Mouse (Mus musculus): Measurements from ENCODE around the gene Nrip1. TPM values are rescaled to one million over a fixed set of nuclear protein-coding genes. Genes with fewer than 3 reads are reported as not detected.

Nrip1 gene
- polyA plus RNA-seq, 1 experiment from 2014 or later: 35.0 TPM

DNA sequence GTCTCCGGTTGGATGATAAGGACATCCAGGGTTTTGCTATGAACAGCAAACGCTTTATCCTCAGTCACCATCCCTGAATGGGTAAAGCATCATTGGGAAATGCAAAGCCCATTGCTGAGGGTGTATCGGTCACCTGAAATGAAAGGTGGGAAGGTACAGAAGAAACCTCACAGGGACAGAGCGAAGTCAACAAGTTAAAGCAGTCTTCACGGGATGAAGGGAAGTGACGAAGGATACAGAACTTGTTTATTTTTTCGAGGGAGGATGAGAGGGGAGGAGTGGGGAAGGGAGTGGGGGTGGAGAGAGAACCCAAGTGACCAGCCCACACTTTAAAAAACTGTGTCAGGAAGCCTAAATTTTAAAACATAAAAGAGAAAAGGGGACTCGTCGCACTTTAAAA is 4.4 kb downstream of the Nrip1 start:
- 75% methylated on average over 9 of the region's 9 CpGs for WGBS
- no peak overlapping the region; the same call in 1 of the 2 replicates for H3K4me2 ChIP-seq
- DNase-seq (ENCODE audit: low spot score) (no peak), ATAC-seq (replicated peaks; ENCODE audit: low FRiP score) (no peak)
- no peak overlapping the region for H3K27ac ChIP-seq (ENCODE audit: low read depth, low read length)
- H3K36me3 ChIP-seq (ENCODE audit: control insufficient read depth, insufficient read depth, low read length): peaks cover 7% of the 10 kb centered on the region
- H3K9me3 ChIP-seq (ENCODE audit: control insufficient read depth, low read length): no peaks in the 10 kb centered on the region
- H3K9ac ChIP-seq (ENCODE audit: low read depth, low read length): no peak overlapping the region
- H3K4me3 ChIP-seq (ENCODE audit: low read depth, low read length): no peak overlapping the region
- H3K4me1 ChIP-seq (replicated peaks; ENCODE audit: control insufficient read depth, insufficient read depth, low read length): peaks cover 54% of the 10 kb centered on the region
- no peaks in the 10 kb centered on the region for H3K27me3 ChIP-seq (replicated peaks; ENCODE audit: control insufficient read depth, insufficient read depth, low read length)

DNA sequence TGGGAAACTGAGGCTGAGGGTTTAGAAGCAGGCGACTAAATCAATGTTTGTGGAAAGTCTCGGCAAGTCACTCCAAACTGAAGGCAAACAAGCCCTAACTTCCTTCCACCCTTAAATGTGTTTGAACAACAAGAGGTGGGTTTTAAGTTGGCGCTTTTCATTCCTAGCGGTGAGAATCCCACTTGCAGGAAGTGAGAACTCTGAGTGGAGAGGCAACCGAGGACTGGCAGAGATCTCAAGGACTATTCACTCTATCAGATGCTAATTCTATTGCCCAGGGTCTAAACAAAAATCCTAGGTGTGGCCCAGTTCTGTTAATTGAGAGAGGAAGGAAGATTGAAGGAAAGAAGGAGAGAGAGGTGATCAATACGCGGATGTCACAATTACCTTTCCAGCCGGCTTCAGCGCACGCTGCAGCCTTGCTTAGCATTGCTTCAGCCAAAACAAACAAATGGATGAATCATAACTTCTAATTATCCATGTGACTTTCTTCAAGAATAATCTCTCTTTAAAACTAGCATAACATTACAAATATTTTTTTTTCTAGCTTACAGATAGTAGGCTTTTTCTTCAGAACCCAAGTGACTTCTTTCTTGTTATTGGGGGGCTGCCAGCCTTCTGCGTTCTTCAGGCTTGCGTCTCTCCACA is 6.2 kb downstream of the Nrip1 start:
- 82% methylated on average over 12 of the region's 12 CpGs for WGBS
- Histone ChIP-seq H3K27ac (ENCODE audit: low read depth, low read length) (no peak overlapping the region), H3K36me3 (ENCODE audit: control insufficient read depth, insufficient read depth, low read length) (peaks cover 7% of the 10 kb centered on the region)

DNA sequence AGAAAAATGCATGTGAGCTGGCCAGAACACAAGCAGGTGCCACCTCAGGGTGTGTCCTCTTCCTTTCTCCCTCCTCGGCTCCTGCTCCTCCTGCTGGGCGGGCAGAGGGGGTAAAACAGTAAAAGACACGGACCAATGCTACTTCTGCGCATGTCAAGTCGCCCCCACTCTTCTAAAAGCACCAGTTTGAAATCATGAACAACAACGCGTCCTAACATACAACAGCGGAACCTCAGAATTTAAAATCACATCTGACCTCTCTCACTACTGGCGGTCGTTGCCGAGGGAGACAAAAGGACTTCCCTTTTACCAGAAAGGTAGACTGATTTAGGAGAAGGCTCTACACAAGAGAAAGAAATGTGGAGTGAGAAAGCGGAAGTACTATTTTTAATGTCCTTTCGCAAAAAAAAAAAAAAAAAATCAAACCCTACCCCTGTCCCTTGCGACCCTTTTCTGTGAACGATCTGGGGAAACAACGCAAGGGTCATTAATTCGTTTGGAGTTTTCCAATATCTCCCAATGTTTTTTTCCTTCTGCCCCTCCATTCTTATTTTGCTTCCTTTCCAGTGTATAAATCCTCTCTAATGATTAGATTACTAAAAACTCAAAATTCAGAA is 7.7 kb downstream of the Nrip1 start:
- Histone ChIP-seq H3K4me1 (replicated peaks; ENCODE audit: control insufficient read depth, insufficient read depth, low read length) (peaks cover 60% of the 10 kb centered on the region), H3K4me2 (peak overlapping the region; percentile 33)
- no peak for DNase-seq (ENCODE audit: low spot score)

More for the DNA sequence above, 6.2 kb downstream of the Nrip1 start:
- Histone ChIP-seq H3K4me2 (no peak overlapping the region), H3K4me3 (ENCODE audit: low read depth, low read length) (no peak overlapping the region), H3K9ac (ENCODE audit: low read depth, low read length) (no peak overlapping the region), H3K9me3 (ENCODE audit: control insufficient read depth, low read length) (no peaks in the 10 kb centered on the region), H3K27me3 (replicated peaks; ENCODE audit: control insufficient read depth, insufficient read depth, low read length) (no peaks in the 10 kb centered on the region), H3K4me1 (replicated peaks; ENCODE audit: control insufficient read depth, insufficient read depth, low read length) (peaks cover 60% of the 10 kb centered on the region)
- ATAC-seq (replicated peaks; ENCODE audit: low FRiP score): no peak
- no peak for DNase-seq (ENCODE audit: low spot score)

GRCm38 (mm10) chr16:76365237-76365636 is 8.4 kb downstream of the Nrip1 start:
- H3K4me2 ChIP-seq: peak overlapping the region; percentile 33
- H3K9me3 ChIP-seq (ENCODE audit: control insufficient read depth, low read length): no peaks in the 10 kb centered on the region
- DNase-seq (ENCODE audit: low spot score) (no peak), ATAC-seq (replicated peaks; ENCODE audit: low FRiP score) (no peak)
- WGBS: 68% methylated on average over 10 of the region's 10 CpGs
- H3K36me3 ChIP-seq (ENCODE audit: control insufficient read depth, insufficient read depth, low read length): peaks cover 7% of the 10 kb centered on the region
- peak overlapping the region; percentile 34 for H3K27ac ChIP-seq (ENCODE audit: low read depth, low read length)
- H3K4me1 ChIP-seq (replicated peaks; ENCODE audit: control insufficient read depth, insufficient read depth, low read length): peaks cover 57% of the 10 kb centered on the region
- no peak overlapping the region for H3K4me3 ChIP-seq (ENCODE audit: low read depth, low read length)
- H3K27me3 ChIP-seq (replicated peaks; ENCODE audit: control insufficient read depth, insufficient read depth, low read length): no peaks in the 10 kb centered on the region
- H3K9ac ChIP-seq (ENCODE audit: low read depth, low read length): 0 out of 2 replicates have a peak overlapping the region, but pooled peaks have one; percentile 25

More for the DNA sequence above, 7.7 kb downstream of the Nrip1 start:
- Histone ChIP-seq H3K4me3 (ENCODE audit: low read depth, low read length) (no peak overlapping the region), H3K9me3 (ENCODE audit: control insufficient read depth, low read length) (no peaks in the 10 kb centered on the region), H3K27me3 (replicated peaks; ENCODE audit: control insufficient read depth, insufficient read depth, low read length) (no peaks in the 10 kb centered on the region), H3K9ac (ENCODE audit: low read depth, low read length) (no peak overlapping the region), H3K36me3 (ENCODE audit: control insufficient read depth, insufficient read depth, low read length) (peaks cover 7% of the 10 kb centered on the region), H3K27ac (ENCODE audit: low read depth, low read length) (no peak overlapping the region)
- ATAC-seq (replicated peaks; ENCODE audit: low FRiP score): no peak
- 59% methylated on average over 17 of the region's 17 CpGs for WGBS

GRCm38 (mm10) chr16:76363641-76364040 is 10.0 kb downstream of the Nrip1 start:
- Histone ChIP-seq H3K4me1 (replicated peaks; ENCODE audit: control insufficient read depth, insufficient read depth, low read length) (peaks cover 44% of the 10 kb centered on the region), H3K4me3 (ENCODE audit: low read depth, low read length) (no peak overlapping the region), H3K27ac (ENCODE audit: low read depth, low read length) (no peak overlapping the region), H3K27me3 (replicated peaks; ENCODE audit: control insufficient read depth, insufficient read depth, low read length) (no peaks in the 10 kb centered on the region), H3K9me3 (ENCODE audit: control insufficient read depth, low read length) (no peaks in the 10 kb centered on the region), H3K4me2 (no peak overlapping the region), H3K36me3 (ENCODE audit: control insufficient read depth, insufficient read depth, low read length) (peaks cover 7% of the 10 kb centered on the region), H3K9ac (ENCODE audit: low read depth, low read length) (no peak overlapping the region)
- ATAC-seq (replicated peaks; ENCODE audit: low FRiP score) (no peak), DNase-seq (ENCODE audit: low spot score) (no peak)
- WGBS: 92% methylated on average over 3 of the region's 3 CpGs

DNA sequence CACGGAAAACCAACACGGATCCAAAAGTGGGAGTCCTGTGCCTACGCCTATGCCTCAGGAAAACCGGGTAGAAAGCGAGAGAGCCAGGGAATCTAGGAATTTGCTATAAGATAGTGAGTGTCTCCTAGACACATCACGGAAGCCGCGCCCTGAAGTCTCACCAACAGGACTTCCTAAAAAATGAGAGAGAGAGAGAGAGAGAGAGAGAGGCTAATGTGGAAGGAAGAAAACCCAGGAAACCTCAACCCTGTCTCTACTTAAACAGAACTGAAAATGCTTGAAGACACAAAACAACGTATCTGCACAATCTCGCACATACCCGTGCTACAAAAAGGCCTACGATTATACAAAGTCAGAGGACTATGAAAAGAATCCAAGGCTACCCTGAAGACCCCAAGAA is 10.6 kb downstream of the Nrip1 start:
- ATAC-seq (replicated peaks; ENCODE audit: low FRiP score) (no peak), DNase-seq (ENCODE audit: low spot score) (no peak)
- Histone ChIP-seq H3K9ac (ENCODE audit: low read depth, low read length) (no peak overlapping the region), H3K9me3 (ENCODE audit: control insufficient read depth, low read length) (no peaks in the 10 kb centered on the region), H3K27me3 (replicated peaks; ENCODE audit: control insufficient read depth, insufficient read depth, low read length) (no peaks in the 10 kb centered on the region), H3K27ac (ENCODE audit: low read depth, low read length) (no peak overlapping the region), H3K4me3 (ENCODE audit: low read depth, low read length) (no peak overlapping the region), H3K4me1 (replicated peaks; ENCODE audit: control insufficient read depth, insufficient read depth, low read length) (peaks cover 48% of the 10 kb centered on the region), H3K36me3 (ENCODE audit: control insufficient read depth, insufficient read depth, low read length) (peaks cover 7% of the 10 kb centered on the region), H3K4me2 (no peak overlapping the region)
- 74% methylated on average over 12 of the region's 12 CpGs for WGBS

DNA sequence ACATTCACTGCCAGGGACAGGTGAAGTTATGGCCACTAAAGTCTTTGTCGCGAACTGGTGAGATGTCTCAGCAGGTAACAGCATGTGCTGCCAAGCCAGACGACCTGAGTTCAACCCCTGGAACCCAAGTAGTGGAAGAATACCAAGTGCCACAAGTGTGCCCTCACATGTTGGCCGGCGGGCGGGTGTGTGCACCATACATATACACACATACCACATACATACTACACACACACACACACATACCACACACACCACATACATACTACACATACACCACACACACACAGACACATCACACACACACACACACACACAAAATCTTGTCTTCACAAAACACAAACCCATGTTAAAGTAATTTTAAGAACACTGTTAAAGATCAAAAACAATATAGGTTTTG is 13.2 kb downstream of the Nrip1 start:
- peaks cover 35% of the 10 kb centered on the region for H3K4me1 ChIP-seq (replicated peaks; ENCODE audit: control insufficient read depth, insufficient read depth, low read length)
- H3K4me3 ChIP-seq (ENCODE audit: low read depth, low read length): no peak overlapping the region
- no peak overlapping the region for H3K27ac ChIP-seq (ENCODE audit: low read depth, low read length)
- peaks cover 3% of the 10 kb centered on the region for H3K36me3 ChIP-seq (ENCODE audit: control insufficient read depth, insufficient read depth, low read length)
- no peaks in the 10 kb centered on the region for H3K9me3 ChIP-seq (ENCODE audit: control insufficient read depth, low read length)
- WGBS: 89% methylated on average over 6 of the region's 6 CpGs
- ATAC-seq (replicated peaks; ENCODE audit: low FRiP score): no peak
- H3K4me2 ChIP-seq: no peak overlapping the region
- no peak for DNase-seq (ENCODE audit: low spot score)
- no peaks in the 10 kb centered on the region for H3K27me3 ChIP-seq (replicated peaks; ENCODE audit: control insufficient read depth, insufficient read depth, low read length)
- no peak overlapping the region for H3K9ac ChIP-seq (ENCODE audit: low read depth, low read length)

GRCm38 (mm10) chr16:76358757-76359156 is 14.9 kb downstream of the Nrip1 start:
- DNase-seq (ENCODE audit: low spot score): no peak
- no peaks in the 10 kb centered on the region for H3K36me3 ChIP-seq (ENCODE audit: control insufficient read depth, insufficient read depth, low read length)
- peaks cover 31% of the 10 kb centered on the region for H3K4me1 ChIP-seq (replicated peaks; ENCODE audit: control insufficient read depth, insufficient read depth, low read length)
- no peak overlapping the region for H3K9ac ChIP-seq (ENCODE audit: low read depth, low read length)
- WGBS: 82% methylated on average over 4 of the region's 4 CpGs
- H3K9me3 ChIP-seq (ENCODE audit: control insufficient read depth, low read length): no peaks in the 10 kb centered on the region
- no peak overlapping the region for H3K4me2 ChIP-seq
- ATAC-seq (replicated peaks; ENCODE audit: low FRiP score): no peak
- no peak overlapping the region for H3K4me3 ChIP-seq (ENCODE audit: low read depth, low read length)
- H3K27me3 ChIP-seq (replicated peaks; ENCODE audit: control insufficient read depth, insufficient read depth, low read length): no peaks in the 10 kb centered on the region
- no peak overlapping the region for H3K27ac ChIP-seq (ENCODE audit: low read depth, low read length)

Measured in liver, embryonic 11.5 days (tissue).